Mouse (Mus musculus) ES-Bruce4 (cell line): Measurements from ENCODE around the gene Ptprt. TPM values are rescaled to one million over a fixed set of nuclear protein-coding genes. Genes with fewer than 3 reads are reported as not detected.

Source experiments
- H3K27ac ChIP-seq: 2 replicates; pipeline ENCODE4 v1.5.1; 2012; ENCODE audit warnings: low read length, inconsistent platforms; ENCODE audit not compliant: insufficient read depth
- H3K27me3 ChIP-seq: 2 replicates; pipeline ENCODE4 v1.6.1; 2012; ENCODE audit warnings: mild to moderate bottlenecking, low read length, inconsistent platforms; ENCODE audit not compliant: control insufficient read depth, poor library complexity, insufficient read depth, severe bottlenecking
- H3K36me3 ChIP-seq: 2 replicates; pipeline ENCODE4 v1.6.1; 2012; ENCODE audit warnings: inconsistent platforms, mild to moderate bottlenecking, low read length, moderate library complexity; ENCODE audit not compliant: control insufficient read depth, poor library complexity, insufficient read depth, severe bottlenecking
- H3K4me1 ChIP-seq: one replicate; pipeline ENCODE4 v1.8.1; 2011; ENCODE audit warnings: low read length; ENCODE audit not compliant: control insufficient read depth, insufficient read depth
- H3K4me3 ChIP-seq: 2 replicates; pipeline ENCODE4 v1.5.1; 2011; ENCODE audit warnings: low read depth, mild to moderate bottlenecking, low read length
- H3K9ac ChIP-seq: 2 replicates; pipeline ENCODE4 v1.6.1; 2012; ENCODE audit warnings: low read depth, mild to moderate bottlenecking, inconsistent platforms; ENCODE audit not compliant: poor library complexity, severe bottlenecking
- H3K9me3 ChIP-seq: replicated peaks from 2 replicates; pipeline ENCODE4 v1.6.1; 2012; ENCODE audit warnings: mild to moderate bottlenecking, low read length, inconsistent platforms; ENCODE audit not compliant: control insufficient read depth, poor library complexity, insufficient read depth, severe bottlenecking
- CTCF ChIP-seq: IDR thresholded peaks from one replicate; pipeline ENCODE4 v1.8.1; 2011; ENCODE audit warnings: low read depth, low read length
- EP300 ChIP-seq: IDR thresholded peaks from 2 replicates; pipeline ENCODE4 v1.6.1; 2011; ENCODE audit warnings: low read depth, low read length; ENCODE audit not compliant: insufficient read depth
- POLR2A ChIP-seq: IDR thresholded peaks from one replicate; pipeline ENCODE4 v1.8.1; 2011; ENCODE audit warnings: low read length; ENCODE audit not compliant: insufficient read depth
- polyA plus RNA-seq: library from polyadenylated mRNA; stranded (reverse); fragments of >200 nt; gene quantifications from 2 replicates; pipeline ENCODE4 v1.2.4, GENCODE M21; 2011; ENCODE audit warnings: low read depth; ENCODE audit not compliant: missing spikeins, insufficient read depth, insufficient read length

Ptprt gene
- polyA plus RNA-seq, 1 experiment, result 5.1 TPM

DNA sequence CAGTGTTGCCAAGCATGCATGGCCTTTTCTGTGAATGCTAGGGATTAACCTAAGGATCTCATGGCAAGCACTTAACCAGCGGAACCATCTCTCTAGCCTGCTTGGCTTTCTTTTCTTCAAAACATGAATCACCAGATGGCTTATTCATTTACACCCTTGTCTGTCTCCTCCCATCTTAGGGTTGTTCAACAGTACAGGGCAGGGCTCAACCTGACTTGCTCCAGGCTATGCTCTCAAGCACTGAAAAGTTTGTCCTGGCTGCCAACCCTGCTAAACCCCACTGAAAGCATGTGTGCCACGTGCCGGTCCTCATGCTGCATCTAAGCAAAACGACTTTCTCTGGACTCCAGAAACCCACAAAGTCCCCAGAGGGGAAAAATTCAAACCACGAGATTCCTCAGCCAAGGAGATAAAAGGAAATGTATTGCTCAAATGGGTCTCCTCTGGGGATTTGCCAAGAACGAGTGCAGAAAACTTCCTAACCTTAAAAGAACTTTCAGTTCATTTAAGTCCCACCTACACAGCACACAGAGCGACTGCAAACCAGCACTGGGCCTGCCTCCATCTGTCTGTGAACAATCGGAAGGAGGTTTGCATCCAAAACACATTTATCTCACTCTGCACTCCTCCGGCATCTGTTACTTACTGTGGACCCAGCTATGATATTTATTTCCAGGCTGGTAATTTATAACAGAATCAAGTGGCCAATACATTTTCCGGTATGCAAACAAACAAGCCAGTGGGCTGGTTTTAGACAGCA, 1090.5 kb downstream of the Ptprt start:
- Histone ChIP-seq H3K27ac (no peak overlapping the region), H3K27me3 (no peaks in the 10 kb centered on the region), H3K4me3 (no peak overlapping the region), H3K4me1 (no peaks in the 10 kb centered on the region), H3K36me3 (no peaks in the 10 kb centered on the region), H3K9me3 (no peaks in the 10 kb centered on the region), H3K9ac (no peak overlapping the region)
- no peak for TF ChIP-seq EP300
- TF ChIP-seq POLR2A, result no peak
- TF ChIP-seq CTCF, result no peak

DNA sequence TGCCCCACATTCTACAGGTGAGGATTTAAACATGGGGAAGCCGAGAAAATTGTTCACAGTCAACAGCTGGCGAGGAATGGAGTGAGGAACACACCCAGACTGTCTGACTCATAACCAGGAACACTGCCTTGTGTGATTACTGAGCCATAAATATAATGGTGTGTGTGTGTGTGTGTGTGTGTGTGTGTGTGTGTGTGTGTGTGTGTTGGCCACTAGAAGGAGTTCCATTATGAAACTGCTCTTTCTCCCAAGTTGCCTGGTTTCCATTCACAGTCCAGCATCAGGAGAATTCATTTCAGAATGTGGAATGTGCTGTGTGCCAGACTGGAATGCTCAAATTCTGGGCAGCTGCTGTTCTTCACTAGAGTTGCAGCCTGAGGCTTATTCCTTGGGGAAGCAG, 1099.4 kb downstream of the Ptprt start:
- TF ChIP-seq EP300 (no peak), POLR2A (no peak), CTCF (no peak)
- Histone ChIP-seq H3K27me3 (no peaks in the 10 kb centered on the region), H3K27ac (no peak overlapping the region), H3K4me3 (no peak overlapping the region), H3K4me1 (no peaks in the 10 kb centered on the region), H3K9ac (no peak overlapping the region), H3K9me3 (no peaks in the 10 kb centered on the region), H3K36me3 (no peaks in the 10 kb centered on the region)

DNA sequence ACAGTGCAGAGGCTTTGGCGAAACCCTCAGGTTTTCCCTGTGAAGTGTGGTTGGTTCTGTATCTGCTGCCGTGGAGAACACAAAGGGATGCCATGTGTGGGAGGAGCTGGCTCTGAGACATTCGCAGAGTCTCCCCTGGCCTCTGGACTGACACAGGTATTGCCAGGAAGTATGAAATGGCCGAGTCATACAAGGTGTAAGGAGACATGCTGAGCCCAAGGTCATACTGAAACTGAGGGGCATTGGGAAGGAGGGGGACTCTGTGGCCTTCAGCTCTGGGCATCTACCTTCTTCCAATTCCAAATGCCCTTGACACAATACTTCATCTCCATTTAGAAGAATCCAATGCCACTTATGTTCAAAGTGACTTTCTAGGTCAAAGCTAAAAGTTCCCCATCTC, 1103.1 kb downstream of the Ptprt start:
- H3K9ac ChIP-seq, result no peak overlapping the region
- H3K27me3 ChIP-seq, result no peaks in the 10 kb centered on the region
- no peaks in the 10 kb centered on the region for H3K9me3 ChIP-seq
- H3K36me3 ChIP-seq, result no peaks in the 10 kb centered on the region
- no peaks in the 10 kb centered on the region for H3K4me1 ChIP-seq
- no peak overlapping the region for H3K27ac ChIP-seq
- no peak overlapping the region for H3K4me3 ChIP-seq
- TF ChIP-seq POLR2A (no peak), CTCF (no peak), EP300 (no peak)

DNA sequence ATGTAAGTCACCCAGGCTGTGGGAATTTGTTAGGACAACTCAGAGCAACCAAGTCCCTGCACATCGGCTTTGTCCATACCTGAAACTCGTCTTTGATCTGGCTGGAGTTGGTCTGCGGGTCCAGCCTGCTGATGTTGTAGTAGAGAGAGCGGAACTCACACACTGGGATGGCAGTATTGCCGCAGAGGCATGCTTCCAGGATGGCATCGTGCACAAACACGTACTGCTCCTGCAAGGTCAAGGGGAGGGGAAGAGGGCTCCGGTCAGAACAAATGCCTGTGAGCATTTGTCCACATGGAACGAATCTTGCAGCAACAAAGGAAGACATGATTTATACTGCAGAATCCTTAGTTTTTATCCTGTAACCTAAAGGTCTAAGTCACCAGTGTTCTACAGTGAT, 1107.3 kb downstream of the Ptprt start:
- Histone ChIP-seq H3K36me3 (no peaks in the 10 kb centered on the region), H3K4me1 (no peaks in the 10 kb centered on the region), H3K4me3 (no peak overlapping the region), H3K9ac (no peak overlapping the region), H3K27me3 (no peaks in the 10 kb centered on the region), H3K27ac (no peak overlapping the region), H3K9me3 (no peaks in the 10 kb centered on the region; the same call in 1 of the 2 replicates)
- TF ChIP-seq EP300 (no peak), CTCF (no peak), POLR2A (no peak)

DNA sequence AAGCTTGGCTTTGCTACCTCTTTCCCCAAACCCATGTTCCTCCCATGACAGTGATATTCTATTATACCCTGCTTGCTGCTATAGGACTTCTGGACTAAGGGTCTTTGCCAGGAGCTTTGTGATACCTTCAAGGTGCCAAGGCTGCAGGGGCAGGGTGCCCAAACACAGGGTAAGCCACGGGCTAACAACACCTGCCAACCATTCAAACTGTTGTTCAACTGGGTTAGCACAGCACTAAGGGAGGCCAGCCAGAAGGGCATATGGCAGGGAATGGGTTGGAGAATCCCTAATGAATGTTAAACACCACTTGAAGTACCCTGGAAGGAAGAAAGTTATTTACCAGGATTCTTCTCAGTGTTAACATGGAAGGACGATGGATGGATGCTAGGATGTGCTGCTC, 1108.9 kb downstream of the Ptprt start:
- TF ChIP-seq EP300 (no peak), CTCF (no peak), POLR2A (no peak)
- no peak overlapping the region for H3K4me3 ChIP-seq
- no peaks in the 10 kb centered on the region for H3K4me1 ChIP-seq
- H3K27ac ChIP-seq, result no peak overlapping the region
- no peak overlapping the region for H3K9ac ChIP-seq
- H3K27me3 ChIP-seq, result no peaks in the 10 kb centered on the region
- no peaks in the 10 kb centered on the region; the same call in 1 of the 2 replicates for H3K9me3 ChIP-seq
- H3K36me3 ChIP-seq, result no peaks in the 10 kb centered on the region

DNA sequence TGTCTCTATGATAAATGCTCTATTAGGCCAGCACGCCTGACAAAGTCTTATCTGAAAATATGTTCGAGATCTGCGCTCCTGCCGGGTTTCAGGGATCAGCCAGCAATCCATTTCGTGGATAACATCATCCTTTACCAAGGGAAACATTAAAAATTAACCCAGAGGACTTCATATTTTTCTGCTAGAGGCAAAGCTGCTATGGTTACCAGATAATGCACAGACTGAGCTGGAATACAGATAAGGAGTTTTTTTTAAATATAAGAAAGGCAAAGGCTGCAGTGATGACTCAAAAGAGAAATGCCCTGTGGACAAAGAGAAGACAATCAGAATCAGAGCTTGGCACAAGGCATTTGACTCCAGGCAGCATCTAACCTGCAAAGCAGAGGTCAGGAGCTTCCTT, 1111.4 kb downstream of the Ptprt start:
- H3K9me3 ChIP-seq, result no peaks in the 10 kb centered on the region; the same call in 1 of the 2 replicates
- no peaks in the 10 kb centered on the region for H3K27me3 ChIP-seq
- H3K9ac ChIP-seq, result no peak overlapping the region
- no peak for TF ChIP-seq CTCF
- TF ChIP-seq EP300, result no peak
- TF ChIP-seq POLR2A, result no peak
- no peaks in the 10 kb centered on the region for H3K4me1 ChIP-seq
- no peak overlapping the region for H3K27ac ChIP-seq
- no peak overlapping the region for H3K4me3 ChIP-seq
- no peaks in the 10 kb centered on the region for H3K36me3 ChIP-seq
